Mouse (Mus musculus) intestine, postnatal 0 days (tissue): ENCODE data around the gene Nsun2. TPM values are rescaled to one million over a fixed set of nuclear protein-coding genes. Genes with fewer than 3 reads are reported as not detected.

Source experiments
- ATAC-seq: fragments of 200-750 bp; cut with Nextera tagmentation; 2 replicates; pipeline ENCODE4 v1.8.0; 2017; ENCODE audit warnings: mild to moderate bottlenecking, moderate TSS enrichment, moderate library complexity
- H3K27ac ChIP-seq: fragments of 300-500 bp; sonication (generic); 2 replicates; pipeline ENCODE4 v1.5.1; 2014; ENCODE audit warnings: mild to moderate bottlenecking, low read depth, low read length, moderate library complexity
- H3K27me3 ChIP-seq: fragments of 300-500 bp; sonication (generic); replicated peaks from 2 replicates; pipeline ENCODE4 v1.6.1; 2014; ENCODE audit warnings: low read length, mixed read lengths; ENCODE audit not compliant: control insufficient read depth, insufficient read depth
- H3K36me3 ChIP-seq: fragments of 300-500 bp; sonication (generic); 2 replicates; pipeline ENCODE4 v1.6.1; 2014; ENCODE audit warnings: mild to moderate bottlenecking, moderate library complexity; ENCODE audit not compliant: control insufficient read depth, insufficient read depth
- H3K4me1 ChIP-seq: fragments of 300-500 bp; sonication (generic); replicated peaks from 2 replicates; pipeline ENCODE4 v1.6.1; 2014; ENCODE audit warnings: antibody characterized with exemption, low read length, mixed read lengths; ENCODE audit not compliant: control insufficient read depth, insufficient read depth
- H3K4me2 ChIP-seq: fragments of 300-500 bp; sonication (generic); replicated peaks from 2 replicates; pipeline ENCODE4 v1.6.1; 2014; ENCODE audit warnings: low read depth, mild to moderate bottlenecking, moderate library complexity
- H3K4me3 ChIP-seq: fragments of 300-500 bp; sonication (generic); 2 replicates; pipeline ENCODE4 v1.5.1; 2014; ENCODE audit warnings: low read depth, low read length
- H3K9ac ChIP-seq: fragments of 300-500 bp; sonication (generic); 2 replicates; pipeline ENCODE4 v1.6.1; 2014; ENCODE audit warnings: mild to moderate bottlenecking, low read depth, low read length
- H3K9me3 ChIP-seq: fragments of 300-500 bp; sonication (generic); 2 replicates; pipeline ENCODE4 v1.6.1; 2016; ENCODE audit warnings: mixed run types; ENCODE audit not compliant: control insufficient read depth
- CTCF ChIP-seq: sonication (generic); IDR thresholded peaks from 2 replicates; pipeline ENCODE4 v1.5.1; 2016; ENCODE audit warnings: low read depth, mild to moderate bottlenecking, control low read depth, antibody characterized with exemption, moderate library complexity
- WGBS: fragments of 180-500 bp; shearing (Covaris S2); extraction: QIAGEN DNeasy Blood & Tissue Kit; methylation state at CpG from one replicate; pipeline ENCODE4 v1.1.7; 2014; 5-methylcytosine and 5-hydroxymethylcytosine counted together
- polyA plus RNA-seq: library from polyadenylated mRNA; unstranded; fragments of >200 nt; fragmentation: Nextera tagmentation; extraction: Ambion mirVana; gene quantifications from 2 replicates; pipeline ENCODE4 v1.2.1, GENCODE M21; 2015

The Nsun2 gene
- polyA plus RNA-seq, 1 experiment from 2014 or later, result 38.8 TPM

GRCm38 (mm10) chr13:69488565-69489255, 44.8 kb upstream of the Nsun2 start:
- H3K4me1 ChIP-seq, result no peaks in the 10 kb centered on the region; the same call in 1 of the 2 replicates
- peak; percentile 18; the same call in 1 of the 2 replicates for ATAC-seq
- peaks cover 32% of the 10 kb centered on the region for H3K27me3 ChIP-seq
- H3K27ac ChIP-seq, result no peak overlapping the region
- H3K36me3 ChIP-seq, result no peaks in the 10 kb centered on the region
- no peak; the same call in 1 of the 2 replicates for TF ChIP-seq CTCF
- H3K9me3 ChIP-seq, result no peaks in the 10 kb centered on the region
- no peak overlapping the region for H3K4me3 ChIP-seq
- no peak overlapping the region for H3K9ac ChIP-seq
- H3K4me2 ChIP-seq, result peak overlapping the region; percentile 48; the same call in 1 of the 2 replicates
- WGBS, result 32% methylated on average over 13 of the region's 13 CpGs

- Histone ChIP-seq H3K4me3 (no peak overlapping the region), H3K27me3 (peaks cover 24% of the 10 kb centered on the region), H3K9ac (no peak overlapping the region), H3K27ac (no peak overlapping the region), H3K9me3 (no peaks in the 10 kb centered on the region), H3K36me3 (no peaks in the 10 kb centered on the region), H3K4me2 (no peak overlapping the region), H3K4me1 (no peaks in the 10 kb centered on the region; the same call in 1 of the 2 replicates)
- 67% methylated on average over 9 of the region's 9 CpGs for WGBS
- peak; percentile 42 for ATAC-seq
- TF ChIP-seq CTCF, result no peak
Measured at GRCm38 (mm10) chr13:69489777-69490176, 43.8 kb upstream of the Nsun2 start.

GRCm38 (mm10) chr13:69492876-69493463, 40.6 kb upstream of the Nsun2 start:
- H3K4me2 ChIP-seq, result no peak overlapping the region
- no peak overlapping the region for H3K4me3 ChIP-seq
- peak; percentile 58 for ATAC-seq
- peaks cover 10% of the 10 kb centered on the region; the same call in 1 of the 2 replicates for H3K27me3 ChIP-seq
- H3K36me3 ChIP-seq, result peaks cover 15% of the 10 kb centered on the region
- no peak overlapping the region for H3K27ac ChIP-seq
- no peaks in the 10 kb centered on the region for H3K9me3 ChIP-seq
- 26% methylated on average over 7 of the region's 7 CpGs for whole genome bisulfite sequencing
- TF ChIP-seq CTCF, result peak; percentile 89
- no peak overlapping the region for H3K9ac ChIP-seq
- no peaks in the 10 kb centered on the region; the same call in 1 of the 2 replicates for H3K4me1 ChIP-seq

- no peak for ATAC-seq
- H3K4me3 ChIP-seq, result no peak overlapping the region
- no peaks in the 10 kb centered on the region for H3K9me3 ChIP-seq
- H3K36me3 ChIP-seq, result peaks cover 64% of the 10 kb centered on the region
- H3K4me1 ChIP-seq, result no peaks in the 10 kb centered on the region
- H3K9ac ChIP-seq, result no peak overlapping the region
- no peak overlapping the region for H3K4me2 ChIP-seq
- no peak for TF ChIP-seq CTCF
- no peak overlapping the region for H3K27ac ChIP-seq
- WGBS, result 83% methylated on average over 5 of the region's 5 CpGs
- no peaks in the 10 kb centered on the region for H3K27me3 ChIP-seq
Measured at GRCm38 (mm10) chr13:69498276-69498675, 35.3 kb upstream of the Nsun2 start.

- no peaks in the 10 kb centered on the region for H3K4me1 ChIP-seq
- peaks cover 82% of the 10 kb centered on the region for H3K36me3 ChIP-seq
- no peaks in the 10 kb centered on the region for H3K9me3 ChIP-seq
- TF ChIP-seq CTCF, result no peak
- no peak overlapping the region for H3K4me3 ChIP-seq
- 69% methylated on average over 14 of the region's 14 CpGs for WGBS
- no peak overlapping the region; the same call in 1 of the 2 replicates for H3K27ac ChIP-seq
- H3K27me3 ChIP-seq, result no peaks in the 10 kb centered on the region
- H3K4me2 ChIP-seq, result peak overlapping the region; percentile 25; the same call in 1 of the 2 replicates
- ATAC-seq, result peak; percentile 41; the same call in 1 of the 2 replicates
- H3K9ac ChIP-seq, result no peak overlapping the region
Measured at GRCm38 (mm10) chr13:69502157-69502750, 31.3 kb upstream of the Nsun2 start.

- TF ChIP-seq CTCF, result no peak
Measured at GRCm38 (mm10) chr13:69502863-69503262, 30.7 kb upstream of the Nsun2 start.

More at GRCm38 (mm10) chr13:69502863-69503262, 30.7 kb upstream of the Nsun2 start:
- peak overlapping the region; percentile 25 for H3K4me2 ChIP-seq
- ATAC-seq, result peak; percentile 82
- no peak overlapping the region; the same call in 1 of the 2 replicates for H3K27ac ChIP-seq
- H3K27me3 ChIP-seq, result no peaks in the 10 kb centered on the region
- no peak overlapping the region for H3K4me3 ChIP-seq
- 30% methylated on average over 5 of the region's 5 CpGs for WGBS
- H3K9me3 ChIP-seq, result no peaks in the 10 kb centered on the region
- peaks cover 82% of the 10 kb centered on the region for H3K36me3 ChIP-seq
- H3K4me1 ChIP-seq, result no peaks in the 10 kb centered on the region
- no peak overlapping the region for H3K9ac ChIP-seq
